Comparison of ENCODE assay signal across 18 mouse cellular contexts in genomic region chr15:7173776-7174175, GRCm38 (mm10).
"Had no signal": no experiment of that assay in that cellular context is flagged by ENCODE, and none has a peak within 500 bp of the region (broad histone marks: within the 10 kb centered on the region; RNA-seq: fewer than 3 reads in every experiment).

No protein-coding gene starts in this region.

- H3K36me3 ChIP-seq: midbrain, embryonic 12.5 days; midbrain, embryonic 15.5 days had no signal

- H3K27me3 ChIP-seq: midbrain, embryonic 12.5 days; midbrain, embryonic 15.5 days; neural tube, embryonic 13.5 days; neural tube, embryonic 15.5 days had no signal

- H3K9me3 ChIP-seq: midbrain, embryonic 10.5 days; midbrain, embryonic 12.5 days; midbrain, embryonic 15.5 days; neural tube, embryonic 13.5 days; neural tube, embryonic 15.5 days had no signal

- H3K9ac ChIP-seq: lung, embryonic 14.5 days; midbrain, embryonic 12.5 days; midbrain, embryonic 15.5 days; neural tube, embryonic 13.5 days; neural tube, embryonic 15.5 days had no signal

- DNase-seq: lung, adult 18-20 months; lung, embryonic 14.5 days; lung, postnatal 10 days; lung, postnatal 4 days; retina, postnatal 1 day; right cerebral cortex, adult 18-20 months; right cerebral cortex, postnatal 25 days; right cerebral cortex, postnatal 4 days; spleen, adult 18-20 months; thymus, adult 18-20 months; thymus, postnatal 14 days; thymus, postnatal 36 days had no signal

- H3K4me1 ChIP-seq: midbrain, embryonic 10.5 days; midbrain, embryonic 12.5 days; midbrain, embryonic 15.5 days; neural tube, embryonic 13.5 days; neural tube, embryonic 15.5 days had no signal

- ATAC-seq: midbrain, embryonic 15.5 days had no signal

- H3K27ac ChIP-seq: midbrain, embryonic 10.5 days; midbrain, embryonic 12.5 days; midbrain, embryonic 15.5 days; neural tube, embryonic 13.5 days; neural tube, embryonic 15.5 days had no signal

- H3K4me3 ChIP-seq: midbrain, embryonic 10.5 days; midbrain, embryonic 12.5 days; midbrain, embryonic 15.5 days; myocyte; neural tube, embryonic 13.5 days; neural tube, embryonic 15.5 days had no signal

- H3K4me2 ChIP-seq: lung, embryonic 14.5 days; midbrain, embryonic 12.5 days; midbrain, embryonic 15.5 days; neural tube, embryonic 13.5 days; neural tube, embryonic 15.5 days had no signal
